Mouse (Mus musculus): ENCODE measurements at regions not wholly inside any gene's neighbourhood (a gene's known extent, or its start where the extent isn't known, plus 50 kb on each side); places are given as distances from the start of the nearest gene placed in this dataset.

- no peak for DNase-seq (ENCODE audit: low spot score)
Measured at GRCm38 (mm10) chr3:78412669-78413419, 873.5 kb downstream of the Rapgef2 start.

DNA sequence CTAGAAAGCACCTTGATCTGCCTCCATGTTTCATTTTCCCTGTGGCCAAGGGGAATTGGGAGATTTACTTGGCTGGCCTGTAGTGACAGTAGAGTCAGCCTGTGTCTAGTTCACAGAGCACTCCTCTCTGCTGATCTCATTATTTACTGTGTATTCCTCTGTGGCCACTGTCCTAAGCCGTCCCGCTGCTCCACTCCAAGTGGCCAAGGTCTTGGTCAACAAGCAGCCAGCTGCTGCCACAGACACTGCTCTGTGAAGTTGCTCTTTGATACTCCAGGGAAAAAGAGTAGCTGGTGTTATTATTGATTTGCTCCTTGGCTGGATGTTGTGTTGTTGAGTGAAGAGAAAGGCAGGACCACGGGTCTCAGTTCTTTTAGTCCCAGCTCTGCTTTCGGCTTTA is 874.9 kb downstream of the Rapgef2 start:
- no peak for DNase-seq (ENCODE audit: low spot score)

DNA sequence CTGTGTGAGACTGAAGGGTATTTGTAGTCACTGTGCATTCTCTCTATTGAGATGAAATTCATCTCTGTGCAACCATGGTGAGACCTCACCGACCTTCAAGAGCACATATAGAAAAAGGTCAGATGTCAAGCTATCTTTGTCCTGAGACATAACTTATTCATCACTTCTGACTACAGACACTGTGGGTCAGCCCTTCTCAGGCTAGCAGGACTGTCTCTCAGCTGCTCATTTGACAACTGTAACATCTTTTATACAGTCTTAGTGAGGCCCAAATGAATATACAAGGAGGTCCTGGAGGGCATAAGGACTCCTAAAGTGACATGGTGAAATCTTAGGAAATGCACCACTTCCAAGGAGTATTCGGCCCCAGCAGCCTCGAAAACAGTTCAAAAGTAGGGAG is 877.1 kb downstream of the Rapgef2 start:
- no peak for DNase-seq (ENCODE audit: low spot score)

DNA sequence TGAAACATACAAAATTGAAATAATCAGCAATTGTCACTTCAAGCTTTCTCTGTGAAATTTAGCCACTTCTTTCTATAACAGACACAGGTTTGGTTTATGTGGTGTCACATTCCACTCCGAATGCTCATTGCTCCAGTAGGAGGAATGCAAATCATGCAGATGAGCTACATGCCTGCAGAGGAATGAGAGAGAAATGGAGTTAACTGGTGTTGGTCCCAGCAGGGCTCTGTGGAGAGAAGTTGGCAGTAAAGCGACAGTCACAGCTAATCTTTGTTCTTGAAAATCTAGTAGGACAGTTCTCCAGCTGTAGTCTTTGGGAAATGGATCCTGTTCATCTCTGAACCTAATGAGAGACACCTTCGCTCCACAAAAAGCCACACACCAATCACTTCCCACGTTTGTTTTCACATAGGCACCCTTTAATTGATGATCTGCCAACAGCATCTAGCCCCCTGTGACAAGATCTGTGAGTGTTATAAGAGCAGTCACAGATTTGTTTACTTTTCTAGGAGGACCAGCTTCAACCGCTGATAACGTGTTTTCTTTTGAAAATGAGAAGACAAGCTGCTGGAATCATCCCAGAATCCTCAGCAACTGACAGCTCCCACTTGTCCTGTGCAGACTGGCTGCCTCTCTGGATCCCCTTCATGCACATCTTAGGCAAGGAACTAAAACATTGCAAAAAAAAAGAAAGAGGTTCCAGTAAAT is 880.4 kb downstream of the Rapgef2 start:
- no peak for DNase-seq (ENCODE audit: low spot score)

DNA sequence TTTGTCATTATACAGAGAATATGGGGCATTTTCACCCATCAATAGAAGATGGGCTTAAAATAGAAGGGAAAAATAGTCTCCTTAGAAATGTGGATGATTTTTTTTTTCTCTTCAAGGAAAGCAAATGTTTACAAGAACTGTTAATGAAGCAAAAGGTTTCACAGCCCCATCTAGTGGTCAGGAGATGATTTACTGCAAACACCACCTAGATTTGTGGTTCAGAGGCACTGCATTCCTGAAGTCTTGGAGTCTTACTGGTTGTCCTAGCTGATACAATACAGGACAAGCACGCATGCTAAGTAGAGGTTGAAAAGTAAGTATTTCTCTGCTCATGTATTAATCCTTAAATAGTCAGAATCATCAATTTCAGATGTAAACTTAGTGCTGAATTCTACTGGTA is 927.9 kb downstream of the Rapgef2 start:
- DNase-seq (ENCODE audit: low spot score), result peak; percentile 2

DNA sequence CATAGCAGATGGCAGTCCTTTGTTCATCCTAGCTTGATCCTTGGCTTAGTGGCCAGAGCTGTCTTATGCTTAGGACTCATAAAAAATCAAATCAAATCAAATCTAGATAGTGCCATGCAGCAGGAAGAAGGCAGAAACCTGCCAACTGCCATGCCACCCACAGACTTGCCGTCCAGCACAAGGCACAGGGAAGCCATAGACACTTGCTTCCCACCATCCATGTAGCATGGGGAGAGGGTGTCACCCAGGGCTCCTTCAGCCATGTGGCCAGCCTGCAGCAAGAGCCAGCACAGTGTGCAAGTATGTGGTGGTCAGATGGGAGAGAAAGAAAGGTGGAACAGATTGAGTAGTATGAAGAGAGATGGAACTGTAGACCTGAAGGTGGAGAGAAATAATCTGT is 946.4 kb downstream of the Rapgef2 start:
- DNase-seq (ENCODE audit: low spot score), result no peak

DNA sequence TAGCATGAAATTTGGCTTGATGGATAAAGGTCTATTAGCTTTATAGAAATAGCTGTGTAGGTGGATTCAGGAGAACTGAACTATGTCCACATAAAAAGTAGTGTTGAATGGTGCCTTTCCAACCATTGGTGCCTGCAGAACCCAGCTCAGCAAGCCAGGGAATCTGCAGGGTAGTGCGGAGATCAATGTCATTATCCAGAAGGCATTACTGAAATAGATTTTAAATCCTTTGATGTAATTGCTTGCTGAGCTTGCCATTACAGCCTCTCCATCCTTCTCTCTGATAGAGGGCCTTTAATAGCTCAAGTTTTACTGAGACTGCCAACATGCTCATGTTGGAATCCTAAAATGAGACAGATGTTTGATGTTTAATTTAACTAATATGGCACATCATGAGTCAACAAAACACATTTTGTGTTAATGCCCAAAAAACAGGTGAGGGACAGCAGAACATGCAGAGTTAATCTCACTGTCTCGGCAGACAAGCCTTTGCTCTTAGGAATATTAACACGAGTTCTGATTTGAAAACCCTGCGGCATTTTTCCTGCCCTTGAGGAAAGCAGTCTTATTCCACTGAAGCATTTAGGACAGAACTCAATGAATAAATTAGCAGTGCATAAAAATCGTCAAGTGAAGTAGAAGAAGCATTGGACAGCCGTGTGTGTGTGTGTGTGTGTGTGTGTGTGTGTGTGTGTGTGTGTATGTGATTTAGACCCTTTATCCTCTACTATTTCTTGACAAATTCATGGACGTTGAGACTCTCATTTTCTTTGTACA is 974.5 kb downstream of the Rapgef2 start:
- no peak for DNase-seq (ENCODE audit: low spot score)

GRCm38 (mm10) chr3:78300506-78300905 is 985.8 kb downstream of the Rapgef2 start:
- DNase-seq (ENCODE audit: low spot score), result no peak

GRCm38 (mm10) chr3:78291894-78292293 is 994.4 kb downstream of the Rapgef2 start:
- DNase-seq (ENCODE audit: low spot score), result no peak

DNA sequence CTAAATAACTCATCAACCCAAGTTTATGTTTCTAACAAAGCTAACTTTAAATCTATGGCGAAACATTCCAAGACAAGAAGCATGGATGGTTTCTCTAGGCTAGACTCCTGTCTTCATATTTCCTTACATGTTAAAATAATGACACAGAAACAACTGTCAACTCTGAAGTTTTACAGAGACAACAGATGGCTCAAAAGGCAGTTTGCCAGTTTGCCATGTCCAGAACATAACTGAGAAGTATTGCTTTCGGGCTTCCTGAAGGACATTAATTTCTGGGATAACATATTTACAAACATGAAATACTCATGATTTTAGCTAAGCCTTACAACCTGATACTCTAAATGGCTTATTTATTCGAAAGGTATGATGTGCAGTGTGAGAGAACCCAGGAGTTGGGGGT is 1002.2 kb downstream of the Rapgef2 start:
- DNase-seq (ENCODE audit: low spot score), result no peak

DNA sequence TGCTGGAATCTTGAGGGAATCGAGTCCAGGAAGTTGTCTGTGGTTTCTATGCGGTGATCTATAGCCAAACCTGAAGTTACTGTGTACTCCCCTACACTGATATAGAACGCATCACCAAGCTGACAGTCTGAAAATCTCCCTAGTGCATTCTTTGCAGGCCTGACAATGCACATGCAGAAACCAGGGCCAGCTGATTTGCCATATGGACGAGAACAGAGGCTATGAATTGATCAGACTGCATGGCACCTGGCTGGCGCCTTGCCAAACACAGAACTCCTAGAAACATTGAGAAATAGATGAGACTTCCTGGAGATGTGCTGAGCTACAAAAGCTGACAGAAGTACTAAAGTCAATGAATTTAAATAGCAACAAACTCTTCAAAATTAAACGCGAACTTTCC is 1049.4 kb downstream of the Rapgef2 start:
- no peak for DNase-seq (ENCODE audit: low spot score)

DNA sequence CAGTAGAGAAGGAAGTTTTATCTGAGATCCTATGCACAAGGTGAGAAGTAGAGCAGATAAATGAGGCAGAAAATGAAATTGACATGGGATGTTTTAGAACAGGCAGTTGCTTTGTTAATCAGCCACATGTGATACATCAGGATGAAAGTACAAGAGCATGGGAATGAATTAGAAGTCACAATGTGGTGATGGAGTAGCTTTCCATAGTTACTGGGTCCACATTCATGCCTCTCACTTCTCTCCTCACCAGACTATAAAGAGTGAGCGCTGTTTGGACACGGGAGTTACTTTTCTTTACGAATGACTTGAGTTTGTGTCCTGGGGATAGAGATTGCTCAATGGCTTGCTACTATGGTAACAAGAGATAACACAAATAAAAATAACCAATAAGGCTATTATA is 1076.6 kb downstream of the Rapgef2 start:
- DNase-seq (ENCODE audit: low spot score), result no peak

DNA sequence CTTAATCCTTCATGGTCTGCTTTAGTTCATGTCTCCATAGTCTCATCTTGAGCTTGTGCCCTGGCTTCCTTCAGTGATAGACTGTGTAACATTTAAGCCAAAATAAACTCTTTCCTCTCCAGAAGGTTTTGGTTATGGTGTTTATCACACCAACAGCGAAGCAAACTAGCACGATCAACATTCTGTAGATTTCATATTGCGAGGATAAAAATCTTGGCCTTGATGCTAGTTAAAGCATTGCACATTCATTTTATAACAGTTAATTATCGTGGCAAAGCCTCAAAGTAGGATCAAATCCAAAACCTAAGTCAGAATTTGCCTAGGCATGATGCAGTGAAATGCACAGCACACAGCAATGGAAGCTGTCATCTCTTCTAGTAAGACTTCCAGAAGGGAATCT is 1123.7 kb downstream of the Rapgef2 start:
- no peak for DNase-seq (ENCODE audit: low spot score)

DNA sequence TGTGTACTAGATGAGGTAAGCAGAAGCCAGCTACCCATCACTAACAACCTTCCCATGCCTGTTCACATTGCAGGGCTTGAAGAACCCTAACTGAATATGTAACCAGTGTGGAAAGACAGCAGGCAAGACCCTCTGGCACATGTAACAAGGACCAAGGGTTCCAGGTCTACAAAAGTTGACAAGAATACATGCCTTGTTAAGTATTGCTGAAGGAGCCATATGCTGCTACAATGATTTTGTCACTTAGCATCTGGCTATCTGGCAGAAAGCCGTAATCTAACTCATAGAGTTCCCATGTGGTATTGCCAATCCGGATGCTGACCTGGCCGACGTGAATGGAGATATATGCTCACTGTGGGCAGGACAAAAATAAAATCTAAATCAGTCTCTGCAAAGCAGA is 1127.9 kb downstream of the Rapgef2 start:
- no peak for DNase-seq (ENCODE audit: low spot score)
